Mouse (Mus musculus) ovary, postnatal 10 days (tissue): ENCODE data around the gene Foxred1.

Source experiments
- DNase-seq: peaks from one replicate; pipeline ENCODE4 v3.0.0; 2022; ENCODE audit warnings: low spot score

Gene Foxred1

DNA sequence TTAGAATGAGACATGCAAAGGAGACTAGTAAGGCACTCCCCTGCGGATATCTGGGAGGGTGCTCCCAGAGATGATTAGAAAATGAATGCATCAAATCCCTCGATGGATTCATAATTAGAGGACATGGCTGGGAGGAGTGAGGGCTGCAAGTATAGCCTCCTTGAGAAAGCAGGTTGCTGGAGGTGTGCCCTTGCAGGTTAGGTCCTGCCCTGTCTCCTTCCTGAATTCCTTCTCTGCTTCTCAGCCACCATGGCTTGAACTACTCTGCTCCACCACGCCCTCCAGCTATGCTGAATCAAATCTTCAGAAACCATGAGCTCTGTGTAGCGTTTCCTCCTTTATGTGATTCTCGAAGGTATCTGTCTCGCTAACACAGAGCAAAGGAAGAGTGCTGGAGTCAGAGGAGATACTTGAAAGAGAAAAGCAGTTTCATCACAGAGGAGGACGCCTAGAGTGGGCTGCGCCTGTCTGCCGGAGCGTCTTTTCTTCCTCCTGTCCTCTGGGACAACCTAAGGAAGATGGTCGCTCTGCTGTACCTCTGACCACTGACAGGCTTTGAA, 17.8 kb downstream of the Foxred1 start:
- no peak for DNase-seq

- DNase-seq, result no peak
Observed at GRCm38 (mm10) chr9:35188700-35189099, 22.2 kb downstream of the Foxred1 start.

DNA sequence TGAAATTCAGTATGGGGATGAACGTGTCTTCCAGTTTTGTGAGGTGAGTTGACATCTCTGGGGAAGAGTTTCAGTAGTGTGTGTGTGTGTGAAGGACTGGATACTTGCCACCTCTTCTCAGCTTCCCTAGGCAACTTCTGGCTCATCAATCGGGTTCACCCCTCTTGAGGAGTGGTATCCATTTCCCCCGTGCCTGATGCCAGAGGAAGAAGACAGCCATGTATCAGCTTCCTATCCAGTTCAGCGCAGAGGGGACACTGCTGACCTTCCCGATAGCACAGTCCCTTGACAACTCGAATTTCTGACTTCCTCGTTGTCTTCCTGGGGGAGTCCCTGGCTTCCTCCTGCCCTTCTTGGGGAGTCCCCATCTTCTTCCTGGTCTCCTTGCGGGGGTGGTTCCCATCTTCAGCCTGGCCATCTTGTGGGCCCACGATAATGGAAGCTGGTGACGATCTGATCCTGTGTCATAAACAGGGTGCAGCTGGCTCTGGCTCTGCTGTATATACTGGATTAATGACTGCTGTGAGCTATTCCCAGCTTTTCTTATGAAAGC, 23.4 kb downstream of the Foxred1 start:
- no peak for DNase-seq

GRCm38 (mm10) chr9:35186430-35186829, 24.4 kb downstream of the Foxred1 start:
- DNase-seq, result no peak

DNA sequence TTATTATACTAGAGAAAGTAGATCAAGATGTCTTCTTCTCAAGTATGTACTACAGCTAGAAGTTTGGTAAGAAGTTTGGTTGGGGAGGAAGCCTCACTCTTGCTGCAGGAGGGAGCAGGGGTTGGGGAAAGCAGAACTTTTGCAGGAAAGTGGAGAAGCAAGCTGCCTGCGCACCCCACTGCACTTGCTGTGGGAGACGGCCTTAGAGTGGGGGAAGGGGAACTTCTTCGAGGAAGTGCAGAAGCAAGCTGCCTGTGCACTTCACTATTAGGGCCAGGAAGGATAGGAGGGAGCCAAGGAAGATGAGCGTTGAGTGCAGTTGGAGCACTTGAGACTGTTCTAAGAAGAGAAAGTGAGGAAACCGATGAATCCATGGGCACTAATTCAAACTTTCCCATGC, 27.5 kb downstream of the Foxred1 start:
- no peak for DNase-seq

DNA sequence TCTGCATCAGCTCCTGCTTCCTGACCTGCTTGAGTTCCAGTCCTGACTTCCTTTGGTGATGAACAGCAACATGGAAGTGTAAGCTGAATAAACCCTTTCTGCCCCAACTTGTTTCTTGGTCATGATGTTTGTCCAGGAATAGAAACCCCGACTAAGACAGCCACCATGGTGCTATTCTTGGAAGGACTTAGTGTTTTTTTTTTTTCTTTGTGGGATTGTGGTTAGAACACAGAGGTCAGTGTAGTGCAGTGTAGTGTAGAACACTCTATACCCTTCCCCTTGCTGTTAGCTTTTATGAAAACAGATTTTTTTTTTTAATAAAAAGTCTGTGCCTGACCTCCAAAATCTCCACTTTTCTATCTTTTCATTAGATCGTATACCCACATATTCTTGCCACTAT, 28.0 kb downstream of the Foxred1 start:
- DNase-seq, result no peak

DNA sequence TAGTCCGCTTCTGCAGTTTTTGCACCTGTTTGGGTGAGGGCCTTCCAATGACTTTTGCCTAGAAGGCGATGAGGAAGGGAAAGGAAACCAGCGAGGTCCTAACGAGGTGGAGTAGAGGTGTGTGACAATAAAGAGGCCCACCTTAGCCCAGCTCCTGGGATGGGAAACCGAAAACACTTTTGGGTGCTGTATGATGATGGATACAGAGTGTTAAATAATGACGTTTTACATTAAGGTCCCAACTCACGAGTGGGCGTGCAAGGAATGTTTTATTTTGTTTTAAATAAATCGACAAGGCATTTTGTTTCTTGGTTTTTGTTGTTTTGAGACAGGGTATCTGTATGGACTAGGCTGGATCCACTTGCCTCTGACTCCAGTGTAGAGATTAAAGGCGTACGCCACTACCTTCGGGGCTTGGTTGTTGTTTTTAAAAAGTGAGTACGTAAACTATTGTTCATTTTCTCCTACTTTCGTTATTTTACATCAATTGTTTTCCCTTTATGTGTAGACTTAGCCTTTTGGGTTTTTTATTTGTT, 34.7 kb downstream of the Foxred1 start:
- no peak for DNase-seq

DNA sequence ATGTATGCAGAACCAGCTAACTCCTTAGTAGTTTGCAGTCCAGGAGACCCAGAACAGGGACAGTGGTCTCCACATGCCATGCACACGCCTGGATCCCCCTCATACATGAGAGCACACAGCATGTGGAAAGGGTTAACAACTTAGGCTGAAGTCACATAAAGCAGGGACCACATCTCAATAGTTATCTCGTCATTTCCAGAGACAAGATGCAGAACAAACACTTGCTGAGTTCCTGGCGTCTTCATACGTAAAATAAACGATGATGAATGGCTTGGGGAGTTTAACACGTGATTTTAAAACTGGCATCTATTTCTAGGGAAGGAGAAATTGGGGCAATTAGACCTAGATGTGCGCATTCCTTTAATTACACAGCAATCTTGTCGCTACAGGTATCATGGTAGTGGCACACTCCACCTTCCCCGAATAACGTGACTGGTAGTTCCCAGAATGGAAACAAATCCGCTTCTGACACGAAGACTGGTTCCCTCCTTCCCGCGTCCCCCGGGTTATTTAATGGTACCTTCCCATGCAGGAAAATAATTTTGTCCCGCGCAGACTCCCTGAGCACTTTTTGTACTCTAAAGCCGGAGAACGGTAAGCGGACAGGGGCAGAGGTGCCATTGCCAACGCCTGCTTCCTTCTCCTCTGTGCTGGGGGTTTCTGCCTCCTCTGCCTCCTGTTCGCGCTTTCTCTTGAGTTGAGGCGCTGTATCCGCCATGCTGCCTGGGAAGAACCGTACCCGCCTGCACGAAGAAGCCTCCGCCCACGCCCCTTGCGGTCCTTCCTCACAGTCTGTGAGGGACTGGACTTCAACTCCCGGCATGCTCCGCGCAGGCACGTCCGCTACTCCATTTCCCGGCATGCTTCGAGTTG, 35.4 kb downstream of the Foxred1 start, which contains the start of gene Dcps:
Gene Dcps (minus strand): TSS at position 811 of the 873 bp plus-strand sequence.
- DNase-seq, result peak; percentile 79

DNA sequence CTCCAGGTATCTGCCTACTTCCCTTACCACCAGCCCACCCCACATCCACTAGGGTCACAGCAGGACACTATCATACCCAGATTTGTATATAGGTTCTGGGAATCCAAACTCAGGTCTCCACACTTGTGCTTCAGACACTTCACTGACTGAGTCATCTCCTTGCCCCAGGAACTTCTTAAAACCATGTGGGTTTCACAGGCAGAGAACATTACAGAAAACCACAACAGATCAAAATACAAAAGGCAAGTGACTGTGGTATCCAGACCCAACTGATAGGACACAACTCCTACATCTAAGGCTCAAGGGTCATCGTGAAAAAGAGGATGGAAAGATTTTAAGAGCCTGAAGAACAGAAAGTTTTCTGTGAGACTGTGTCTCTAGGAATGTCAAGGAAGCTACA, 37.5 kb downstream of the Foxred1 start:
- no peak for DNase-seq

GRCm38 (mm10) chr9:35170071-35170470, 40.8 kb downstream of the Foxred1 start:
- no peak for DNase-seq

GRCm38 (mm10) chr9:35166798-35167635, 43.8 kb downstream of the Foxred1 start:
- no peak for DNase-seq

DNA sequence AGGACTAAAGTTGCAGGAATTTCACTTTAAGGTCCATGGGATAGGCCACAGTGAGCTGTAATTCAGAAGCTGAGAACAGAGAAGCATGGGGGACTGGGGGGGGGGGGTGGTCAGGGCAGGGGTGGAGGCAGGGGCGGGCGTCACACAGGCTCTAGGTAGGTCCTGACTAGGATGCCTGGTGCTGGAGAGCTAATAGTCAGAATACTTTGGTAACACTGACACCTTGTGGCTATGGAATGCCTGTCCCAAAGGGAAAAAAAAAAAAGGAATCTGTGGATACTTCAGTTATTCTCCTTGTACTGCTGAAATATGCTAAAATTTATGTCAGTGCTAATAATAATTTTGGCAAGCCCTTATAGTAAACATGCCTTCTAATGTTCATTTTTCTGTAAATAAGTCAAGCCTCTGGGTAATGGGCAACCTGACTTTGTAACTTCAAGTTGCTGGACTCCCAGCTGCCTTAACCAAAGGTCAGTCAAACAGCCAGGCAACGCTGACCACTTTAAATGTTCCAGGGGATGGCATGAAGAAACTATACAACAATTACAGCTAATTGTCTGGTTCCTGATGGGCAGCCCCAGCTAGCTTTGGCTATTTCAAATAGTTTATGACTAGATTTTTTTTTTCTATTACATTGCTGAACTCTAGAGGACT, 44.6 kb downstream of the Foxred1 start:
- no peak for DNase-seq

DNA sequence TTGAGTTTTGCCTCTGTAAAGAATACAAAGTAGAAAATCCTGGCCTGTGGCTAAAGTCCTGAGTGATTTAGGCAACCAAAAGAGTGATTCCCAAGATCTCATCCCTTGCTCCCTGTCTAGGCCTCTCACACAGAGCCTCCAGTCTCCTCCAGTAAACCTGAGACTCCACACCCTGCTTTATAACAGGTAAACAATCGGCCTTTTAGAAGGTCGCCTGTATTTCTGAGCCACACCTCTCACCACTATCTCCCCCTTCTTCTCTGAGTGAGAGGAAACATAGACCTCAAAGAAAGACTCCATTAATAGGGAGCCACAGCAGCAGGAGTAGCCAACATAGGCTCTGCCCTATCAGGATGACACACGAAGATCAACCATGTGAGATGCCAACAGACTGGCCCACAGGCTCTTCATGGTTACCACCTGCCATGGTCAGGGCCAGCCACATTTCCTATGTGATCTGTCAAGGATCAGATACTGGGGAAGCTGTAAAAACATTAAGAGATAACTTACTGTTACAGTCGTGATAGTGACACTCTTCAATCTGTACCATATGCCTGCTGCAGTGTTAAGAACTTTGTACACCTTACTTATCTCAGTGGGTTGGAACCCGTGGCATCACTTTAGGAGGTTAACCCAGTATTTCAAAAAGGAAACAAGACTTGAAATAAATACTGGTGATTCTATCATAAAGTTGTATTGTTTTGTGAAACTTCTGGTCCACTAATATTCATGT, 46.5 kb downstream of the Foxred1 start:
- no peak for DNase-seq

GRCm38 (mm10) chr9:35163011-35163690, 47.7 kb downstream of the Foxred1 start:
- no peak for DNase-seq

DNA sequence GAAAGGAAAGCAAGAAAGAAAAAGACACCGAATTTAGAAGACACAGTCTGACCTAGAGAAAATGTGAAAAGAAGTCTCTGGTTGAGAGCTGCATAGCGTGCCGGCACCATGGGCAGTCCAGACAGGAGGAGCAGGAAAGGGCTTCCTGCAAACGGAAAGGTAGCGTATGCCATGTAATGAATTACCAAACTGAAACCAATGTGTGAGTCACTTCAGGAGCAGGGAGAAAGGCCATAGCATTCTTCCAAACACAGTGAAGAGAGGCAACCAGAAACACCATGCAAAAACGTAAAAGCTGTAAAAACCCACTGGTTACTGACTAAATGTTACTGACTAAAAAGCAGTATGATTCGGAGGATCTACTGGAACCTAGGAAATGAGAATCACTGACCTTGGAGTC, 49.1 kb downstream of the Foxred1 start:
- DNase-seq, result no peak

DNA sequence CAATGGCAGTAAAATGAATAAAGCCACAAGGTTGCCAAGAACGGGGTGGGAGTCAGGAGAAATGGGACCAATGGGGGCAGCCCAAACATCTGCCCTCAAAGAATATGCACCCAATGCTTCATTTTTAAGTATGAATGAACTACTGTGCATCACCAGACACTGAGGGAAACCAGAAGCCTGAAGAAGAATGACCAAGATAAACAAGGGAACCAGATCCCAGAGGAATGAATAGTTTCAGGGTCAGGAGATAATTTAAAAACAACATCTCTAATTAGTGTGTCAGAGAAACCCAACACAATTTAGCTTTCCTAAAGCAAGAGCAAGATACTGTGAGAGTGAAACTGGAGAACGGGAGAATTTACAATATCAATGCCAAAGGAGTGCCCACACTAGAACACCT, 50.2 kb downstream of the Foxred1 start:
- no peak for DNase-seq

- DNase-seq, result no peak
Observed at GRCm38 (mm10) chr9:35158477-35158876, 52.4 kb downstream of the Foxred1 start.

DNA sequence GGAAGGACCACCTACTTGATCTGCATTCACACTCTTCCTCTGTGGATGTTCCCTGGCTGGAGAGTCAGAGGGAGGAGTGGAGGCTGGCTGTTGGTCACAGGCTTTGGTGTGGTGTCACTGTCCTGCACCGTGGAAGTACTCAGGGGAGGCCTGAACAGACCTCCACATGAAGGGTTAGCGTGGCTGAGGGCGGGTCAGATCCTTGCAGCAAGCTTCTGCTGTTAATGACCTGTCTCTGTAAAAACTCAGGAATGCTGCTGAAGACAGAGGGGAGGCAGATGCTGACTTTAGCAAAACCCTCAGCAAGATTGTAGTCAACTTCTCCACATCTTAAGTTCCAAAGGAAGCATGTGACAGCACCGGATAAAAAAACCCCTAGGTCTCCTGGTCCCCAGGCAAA, 54.0 kb downstream of the Foxred1 start:
- no peak for DNase-seq

DNA sequence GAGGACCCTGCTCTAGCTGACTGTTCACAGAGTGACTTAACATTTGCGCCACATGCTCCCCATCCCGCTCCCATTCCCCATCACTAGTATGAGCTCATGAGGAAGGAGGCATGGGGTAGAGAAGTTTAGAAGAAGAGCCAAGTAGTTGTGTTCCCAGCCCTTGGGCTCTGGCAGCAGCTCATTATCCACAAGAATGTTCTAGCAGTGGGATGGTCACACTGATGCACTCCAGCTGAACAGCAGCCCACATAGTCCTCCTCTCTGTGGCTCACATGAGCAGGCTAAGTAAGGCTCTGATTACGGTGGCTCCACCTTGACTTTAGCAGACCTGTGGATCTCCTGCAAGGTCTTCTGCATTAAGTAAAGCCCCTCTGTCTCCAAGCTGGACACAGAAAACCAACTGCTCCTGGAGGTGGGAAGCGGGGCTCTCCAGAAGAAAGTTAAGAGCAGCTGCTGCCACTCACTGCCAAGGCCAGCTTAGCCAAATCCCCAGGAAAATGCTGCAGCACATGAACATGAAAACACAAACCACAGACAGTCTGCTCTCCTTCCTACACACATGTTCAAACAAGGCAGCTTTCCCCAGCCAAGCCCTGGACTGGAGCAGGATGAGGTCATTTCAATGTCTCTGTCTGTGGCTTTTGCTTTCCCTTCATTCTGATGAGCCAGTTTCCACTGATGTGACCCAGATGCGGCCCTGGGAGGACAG, 54.7 kb downstream of the Foxred1 start:
- no peak for DNase-seq
